Mouse (Mus musculus) hindbrain, embryonic 16.5 days (tissue): Measurements from ENCODE around the gene Aasdhppt. TPM values are rescaled to one million over a fixed set of nuclear protein-coding genes. Genes with fewer than 3 reads are reported as not detected.

Experiments
- ATAC-seq: fragments of 200-750 bp; cut with Nextera tagmentation; 2 replicates; pipeline ENCODE4 v1.8.0; 2017; ENCODE audit warnings: moderate TSS enrichment, moderate library complexity
- H3K27ac ChIP-seq: fragments of 300-500 bp; sonication (generic); 2 replicates; pipeline ENCODE4 v1.5.1; 2014; ENCODE audit warnings: low read depth, mild to moderate bottlenecking, control low read depth, low read length, moderate library complexity
- H3K27me3 ChIP-seq: fragments of 300-500 bp; sonication (generic); replicated peaks from 2 replicates; pipeline ENCODE4 v1.6.1; 2014; ENCODE audit warnings: low read length; ENCODE audit not compliant: control insufficient read depth, insufficient read depth
- H3K36me3 ChIP-seq: fragments of 300-500 bp; sonication (generic); 2 replicates; pipeline ENCODE4 v1.6.1; 2014; ENCODE audit warnings: mild to moderate bottlenecking, low read length, moderate library complexity, mixed read lengths; ENCODE audit not compliant: control insufficient read depth, insufficient read depth
- H3K4me1 ChIP-seq: fragments of 300-500 bp; sonication (generic); 2 replicates; pipeline ENCODE4 v1.6.1; 2014; ENCODE audit warnings: low read depth, low read length; ENCODE audit not compliant: control insufficient read depth, insufficient read depth
- H3K4me2 ChIP-seq: fragments of 300-500 bp; sonication (generic); 2 replicates; pipeline ENCODE4 v1.6.1; 2014; ENCODE audit warnings: mild to moderate bottlenecking, low read length, control low read depth, moderate library complexity
- H3K4me3 ChIP-seq: fragments of 300-500 bp; sonication (generic); 2 replicates; pipeline ENCODE4 v1.5.1; 2014; ENCODE audit warnings: mild to moderate bottlenecking, low read length, control low read depth, moderate library complexity
- H3K9ac ChIP-seq: fragments of 300-500 bp; sonication (generic); 2 replicates; pipeline ENCODE4 v1.6.1; 2014; ENCODE audit warnings: low read depth, mild to moderate bottlenecking, control low read depth, low read length, moderate library complexity
- H3K9me3 ChIP-seq: fragments of 300-500 bp; sonication (generic); 2 replicates; pipeline ENCODE4 v1.6.1; 2014; ENCODE audit warnings: mild to moderate bottlenecking, low read length, moderate library complexity; ENCODE audit not compliant: control insufficient read depth
- WGBS: fragments of 180-500 bp; shearing (Covaris S2); extraction: QIAGEN DNeasy Blood & Tissue Kit; methylation state at CpG from one replicate; pipeline ENCODE4 v1.1.7; 2014; 5-methylcytosine and 5-hydroxymethylcytosine counted together
- polyA plus RNA-seq: library from polyadenylated mRNA; unstranded; fragments of >200 nt; fragmentation: Nextera tagmentation; extraction: Ambion mirVana; gene quantifications from 2 replicates; pipeline ENCODE4 v1.2.1, GENCODE M21; 2015

The Aasdhppt gene
- 33.5 and 33.6 TPM in 2 replicates for polyA plus RNA-seq

- H3K9ac ChIP-seq, result peak within 1 kb of the TSS; percentile 84
- no peaks in the 10 kb centered on the region for H3K9me3 ChIP-seq
- H3K27me3 ChIP-seq, result no peaks in the 10 kb centered on the region
- peak; percentile 98 for ATAC-seq
- H3K4me3 ChIP-seq, result peak within 1 kb of the TSS; percentile 82
- WGBS, result under 1% methylated on average over 53 of the region's 53 CpGs
- H3K36me3 ChIP-seq, result no peaks in the 10 kb centered on the region
- H3K4me1 ChIP-seq, result peaks cover 15% of the 10 kb centered on the region
- peak within 1 kb of the TSS; percentile 94 for H3K27ac ChIP-seq
- peak within 1 kb of the TSS; percentile 78 for H3K4me2 ChIP-seq
Observed at GRCm38 (mm10) chr9:4309351-4310085, at the start of gene Aasdhppt, which contains the start of gene Kbtbd3. Aasdhppt (minus strand) TSS chr9:4309471. Kbtbd3 (plus strand) TSS chr9:4309833.

- H3K27me3 ChIP-seq, result no peaks in the 10 kb centered on the region
- no peaks in the 10 kb centered on the region for H3K9me3 ChIP-seq
- H3K4me2 ChIP-seq, result no peak overlapping the region
- no peak overlapping the region for H3K27ac ChIP-seq
- whole genome bisulfite sequencing, result 94% methylated on average over 1 of the region's 1 CpGs
- no peak overlapping the region for H3K9ac ChIP-seq
- ATAC-seq, result no peak
- H3K36me3 ChIP-seq, result no peaks in the 10 kb centered on the region
- H3K4me3 ChIP-seq, result no peak overlapping the region
- no peaks in the 10 kb centered on the region for H3K4me1 ChIP-seq
Observed at GRCm38 (mm10) chr9:4353163-4353562, 43.9 kb upstream of the Aasdhppt start.

- H3K4me1 ChIP-seq, result no peaks in the 10 kb centered on the region
- H3K9ac ChIP-seq, result no peak overlapping the region
- 80% methylated on average over 6 of the region's 6 CpGs for WGBS
- H3K9me3 ChIP-seq, result peaks cover 2% of the 10 kb centered on the region; the same call in 1 of the 2 replicates
- no peak for ATAC-seq
- H3K27ac ChIP-seq, result no peak overlapping the region
- H3K36me3 ChIP-seq, result peaks cover 6% of the 10 kb centered on the region
- no peak overlapping the region for H3K4me3 ChIP-seq
- no peak overlapping the region for H3K4me2 ChIP-seq
- H3K27me3 ChIP-seq, result no peaks in the 10 kb centered on the region
Observed at GRCm38 (mm10) chr9:4318939-4319721, 9.9 kb upstream of the Aasdhppt start.

- peaks cover 4% of the 10 kb centered on the region for H3K4me1 ChIP-seq
- no peaks in the 10 kb centered on the region for H3K27me3 ChIP-seq
- 91% methylated on average over 2 of the region's 2 CpGs for WGBS
- H3K9ac ChIP-seq, result no peak overlapping the region
- H3K4me2 ChIP-seq, result no peak overlapping the region
- H3K4me3 ChIP-seq, result no peak overlapping the region
- no peaks in the 10 kb centered on the region for H3K9me3 ChIP-seq
- H3K36me3 ChIP-seq, result peaks cover 4% of the 10 kb centered on the region; the same call in 1 of the 2 replicates
- no peak for ATAC-seq
- no peak overlapping the region for H3K27ac ChIP-seq
Observed at GRCm38 (mm10) chr9:4315746-4316145, 6.5 kb upstream of the Aasdhppt start.

- H3K9ac ChIP-seq, result no peak overlapping the region
- H3K36me3 ChIP-seq, result peaks cover 3% of the 10 kb centered on the region; the same call in 1 of the 2 replicates
- no peak overlapping the region for H3K4me3 ChIP-seq
- no peak for ATAC-seq
- peaks cover 8% of the 10 kb centered on the region for H3K4me1 ChIP-seq
- H3K27me3 ChIP-seq, result no peaks in the 10 kb centered on the region
- H3K9me3 ChIP-seq, result no peaks in the 10 kb centered on the region
- H3K4me2 ChIP-seq, result no peak overlapping the region
- 89% methylated on average over 4 of the region's 4 CpGs for WGBS
- H3K27ac ChIP-seq, result no peak overlapping the region
Observed at GRCm38 (mm10) chr9:4313946-4314345, 4.7 kb upstream of the Aasdhppt start.

DNA sequence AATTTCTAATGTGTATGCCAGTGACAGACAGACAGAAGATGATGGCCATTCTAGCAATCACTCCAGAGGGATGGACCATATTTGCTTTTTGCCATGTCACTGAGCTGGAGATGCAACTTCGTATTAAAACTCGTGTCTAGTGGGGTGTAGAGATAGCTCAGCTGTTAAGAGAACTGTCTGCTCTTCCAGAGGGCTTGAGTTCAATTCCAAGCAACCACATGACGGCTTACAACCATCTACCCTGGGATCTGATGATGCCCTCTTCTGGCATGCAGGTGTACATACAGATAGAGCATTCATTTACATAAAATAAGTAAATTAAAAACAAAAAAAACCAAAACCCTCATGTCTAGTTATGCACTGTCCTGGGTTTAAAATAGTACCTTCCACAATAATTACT lies 1.9 kb upstream of the Aasdhppt start:
- Histone ChIP-seq H3K9me3 (no peaks in the 10 kb centered on the region), H3K36me3 (no peaks in the 10 kb centered on the region), H3K27ac (no peak overlapping the region), H3K4me3 (no peak overlapping the region), H3K9ac (no peak overlapping the region), H3K4me2 (peak overlapping the region; percentile 78), H3K27me3 (no peaks in the 10 kb centered on the region), H3K4me1 (peaks cover 15% of the 10 kb centered on the region)
- 95% methylated on average over 3 of the region's 3 CpGs for WGBS
- ATAC-seq, result no peak

DNA sequence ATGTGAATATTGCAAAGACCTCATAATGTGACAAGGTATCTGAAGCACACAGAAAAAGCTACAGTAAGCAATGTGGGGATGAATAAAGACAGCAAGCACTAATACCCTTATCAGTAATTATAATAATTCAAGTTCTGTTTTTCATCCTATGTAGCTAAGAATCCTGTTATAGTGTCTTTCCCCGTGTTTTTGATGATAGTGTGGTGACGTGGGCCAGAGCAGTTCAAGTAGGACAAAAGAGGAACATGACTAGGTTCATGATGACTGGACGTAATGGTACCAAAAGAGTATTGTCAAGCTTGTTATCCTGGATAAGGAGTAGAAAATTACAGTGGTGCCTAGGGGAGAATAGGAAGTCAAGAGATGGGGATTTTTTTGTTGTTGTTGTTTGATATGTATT lies 1.4 kb upstream of the Aasdhppt start:
- no peak for ATAC-seq
- Histone ChIP-seq H3K27ac (peak overlapping the region; percentile 94), H3K9ac (peak overlapping the region; percentile 82), H3K36me3 (no peaks in the 10 kb centered on the region), H3K4me3 (peak overlapping the region; percentile 82), H3K27me3 (no peaks in the 10 kb centered on the region), H3K9me3 (no peaks in the 10 kb centered on the region), H3K4me1 (peaks cover 15% of the 10 kb centered on the region), H3K4me2 (peak overlapping the region; percentile 78)
- WGBS, result 67% methylated on average over 3 of the region's 3 CpGs

GRCm38 (mm10) chr9:4308628-4309350 lies 482 bp downstream of the Aasdhppt start:
- Histone ChIP-seq H3K9ac (peak overlapping the region; percentile 84), H3K36me3 (no peaks in the 10 kb centered on the region), H3K27me3 (no peaks in the 10 kb centered on the region), H3K27ac (peak overlapping the region; percentile 94), H3K4me3 (peak overlapping the region; percentile 82), H3K9me3 (no peaks in the 10 kb centered on the region), H3K4me1 (peaks cover 15% of the 10 kb centered on the region), H3K4me2 (peak overlapping the region; percentile 78)
- ATAC-seq, result no peak; the same call in 1 of the 2 replicates
- WGBS, result under 1% methylated on average over 36 of the region's 36 CpGs
